Mouse (Mus musculus): ENCODE measurements at regions not wholly inside any gene's neighbourhood (a gene's known extent, or its start where the extent isn't known, plus 50 kb on each side); places are given as distances from the start of the nearest gene placed in this dataset.

GRCm38 (mm10) chr10:56892666-56893209 is 515.6 kb downstream of the Gja1 start:
- H3K27ac ChIP-seq = no peak overlapping the region
- DNase-seq = no peak
- H3K4me3 ChIP-seq = no peak overlapping the region
- intact Hi-C loops (cut with DNase I) = no loop called here
- TF ChIP-seq CTCF (IDR thresholded peaks at IDR 0.05) = no peak

- intact Hi-C loops (cut with DNase I) = no loop called here
- H3K4me3 ChIP-seq = no peak overlapping the region
Observed at GRCm38 (mm10) chr10:56893210-56893705, 516.1 kb downstream of the Gja1 start.

GRCm38 (mm10) chr10:56899640-56900274 is 522.6 kb downstream of the Gja1 start:
- H3K27ac ChIP-seq = no peak overlapping the region
- intact Hi-C loops (cut with DNase I) = no loop called here
- TF ChIP-seq CTCF (IDR thresholded peaks at IDR 0.05) = no peak
- H3K4me3 ChIP-seq = no peak overlapping the region
- DNase-seq = no peak

More at GRCm38 (mm10) chr10:56893210-56893705, 516.1 kb downstream of the Gja1 start:
- TF ChIP-seq CTCF (IDR thresholded peaks at IDR 0.05) = no peak
- no peak for DNase-seq
- H3K27ac ChIP-seq = no peak overlapping the region

GRCm38 (mm10) chr10:56900914-56901313 is 523.8 kb downstream of the Gja1 start:
- intact Hi-C loops (cut with DNase I) = no loop called here
- H3K4me3 ChIP-seq = no peak overlapping the region
- no peak overlapping the region for H3K27ac ChIP-seq
- no peak for DNase-seq
- TF ChIP-seq CTCF (IDR thresholded peaks at IDR 0.05) = no peak

GRCm38 (mm10) chr10:56912711-56913110 is 535.6 kb downstream of the Gja1 start:
- DNase-seq = no peak
- Histone ChIP-seq H3K4me3 (no peak overlapping the region), H3K27ac (no peak overlapping the region)
- TF ChIP-seq CTCF (IDR thresholded peaks at IDR 0.05) = no peak
- intact Hi-C loops (cut with DNase I) = no loop called here

GRCm38 (mm10) chr10:56914103-56914502 is 537.0 kb downstream of the Gja1 start:
- no peak for TF ChIP-seq CTCF (IDR thresholded peaks at IDR 0.05)
- no peak for DNase-seq
- intact Hi-C loops (cut with DNase I) = no loop called here
- Histone ChIP-seq H3K4me3 (no peak overlapping the region), H3K27ac (no peak overlapping the region)

GRCm38 (mm10) chr10:56918412-56918811 is 541.3 kb downstream of the Gja1 start:
- intact Hi-C loops (cut with DNase I) = no loop called here
- no peak for DNase-seq
- Histone ChIP-seq H3K27ac (no peak overlapping the region), H3K4me3 (no peak overlapping the region)
- TF ChIP-seq CTCF (IDR thresholded peaks at IDR 0.05) = no peak

- peak overlapping the region; percentile 32 for H3K4me3 ChIP-seq
- intact Hi-C loops (cut with DNase I) = no loop called here
- DNase-seq = peak; percentile 69
- TF ChIP-seq CTCF (IDR thresholded peaks at IDR 0.05) = no peak
- peak overlapping the region; percentile 78 for H3K27ac ChIP-seq
Observed at GRCm38 (mm10) chr10:56920711-56921672, 543.9 kb downstream of the Gja1 start.

GRCm38 (mm10) chr10:56935174-56935573 is 551.0 kb upstream of the Hsf2 start:
- TF ChIP-seq CTCF (IDR thresholded peaks at IDR 0.05) = no peak
- intact Hi-C loops (cut with DNase I) = no loop called here
- no peak for DNase-seq
- Histone ChIP-seq H3K4me3 (no peak overlapping the region), H3K27ac (no peak overlapping the region)

GRCm38 (mm10) chr10:56941972-56942371 is 544.2 kb upstream of the Hsf2 start:
- no peak for TF ChIP-seq CTCF (IDR thresholded peaks at IDR 0.05)
- DNase-seq = no peak
- no peak overlapping the region for H3K27ac ChIP-seq
- H3K4me3 ChIP-seq = no peak overlapping the region
- intact Hi-C loops (cut with DNase I) = no loop called here

- DNase-seq = no peak
- intact Hi-C loops (cut with DNase I) = no loop called here
- TF ChIP-seq CTCF (IDR thresholded peaks at IDR 0.05) = no peak
- Histone ChIP-seq H3K27ac (no peak overlapping the region), H3K4me3 (no peak overlapping the region)
Observed at GRCm38 (mm10) chr10:56944434-56945145, 541.6 kb upstream of the Hsf2 start.

GRCm38 (mm10) chr10:56956728-56957127 is 529.5 kb upstream of the Hsf2 start:
- Histone ChIP-seq H3K27ac (no peak overlapping the region), H3K4me3 (no peak overlapping the region)
- TF ChIP-seq CTCF (IDR thresholded peaks at IDR 0.05) = no peak
- intact Hi-C loops (cut with DNase I) = no loop called here
- no peak for DNase-seq
